Mouse (Mus musculus) kidney, postnatal 25 days (tissue): ENCODE measurements around the gene Scp2.
"Not testable (repeated sequence)": the region's sequence is repeated elsewhere in the genome, so short reads cannot be mapped to it uniquely, and the experiment has no call there.

ENCODE experiments used
- DNase-seq, 2 experiments: peaks; one replicate each; pipeline ENCODE4 v3.0.0; 2021; ENCODE audit warnings: mixed read lengths in 2 of 2

The Scp2 gene

GRCm38 (mm10) chr4:108092741-108093397, 51.9 kb downstream of the Scp2 start:
- no peak for DNase-seq

GRCm38 (mm10) chr4:108083993-108084392, 60.8 kb downstream of the Scp2 start:
- no peak for DNase-seq

- peak; percentile 30 to 76 for DNase-seq
Observed at GRCm38 (mm10) chr4:108083032-108083735, 61.6 kb downstream of the Scp2 start.

- DNase-seq, result no peak
Observed at GRCm38 (mm10) chr4:108082401-108082806, 62.4 kb downstream of the Scp2 start.

GRCm38 (mm10) chr4:108080876-108081275, 63.9 kb downstream of the Scp2 start:
- DNase-seq, result no peak

GRCm38 (mm10) chr4:108079762-108080161, 65.0 kb downstream of the Scp2 start:
- DNase-seq, result peak in 1 of 2 experiments; percentile 25

- DNase-seq, result not testable (repeated sequence)
Observed at GRCm38 (mm10) chr4:108079191-108079590, 65.6 kb downstream of the Scp2 start.

- DNase-seq, result no peak
Observed at GRCm38 (mm10) chr4:108077224-108077955, 67.4 kb downstream of the Scp2 start.

- no peak for DNase-seq
Observed at GRCm38 (mm10) chr4:108074204-108074823, 70.5 kb downstream of the Scp2 start.

GRCm38 (mm10) chr4:108072086-108072485, 72.7 kb downstream of the Scp2 start:
- peak; percentile 55 to 65 for DNase-seq

- peak; percentile 97 to 98 for DNase-seq
Observed at GRCm38 (mm10) chr4:108071235-108071901, 73.4 kb downstream of the Scp2 start.

- peak in 1 of 2 experiments; percentile 15 for DNase-seq
Observed at GRCm38 (mm10) chr4:108070723-108071122, 74.1 kb downstream of the Scp2 start.

- peak in 1 of 2 experiments; percentile 17 for DNase-seq
Observed at GRCm38 (mm10) chr4:108070286-108070685, 74.5 kb downstream of the Scp2 start.

GRCm38 (mm10) chr4:108068081-108068480, 76.7 kb downstream of the Scp2 start:
- DNase-seq, result peak; percentile 25 to 62

- no peak for DNase-seq
Observed at GRCm38 (mm10) chr4:108067261-108067660, 77.5 kb downstream of the Scp2 start.

- DNase-seq, result peak; percentile 68 to 86
Observed at GRCm38 (mm10) chr4:108066569-108066968, 78.2 kb downstream of the Scp2 start.

- DNase-seq, result no peak
Observed at GRCm38 (mm10) chr4:108065176-108065844, 79.5 kb downstream of the Scp2 start.

GRCm38 (mm10) chr4:108063616-108064015, 81.2 kb downstream of the Scp2 start:
- peak; percentile 34 to 62 for DNase-seq

GRCm38 (mm10) chr4:108062524-108062923, 82.3 kb downstream of the Scp2 start:
- no peak for DNase-seq

GRCm38 (mm10) chr4:108060774-108061173, 84.0 kb downstream of the Scp2 start:
- no peak for DNase-seq

GRCm38 (mm10) chr4:108059601-108060379, 85.0 kb downstream of the Scp2 start:
- no peak for DNase-seq
